Mouse (Mus musculus): ENCODE results near the gene L3mbtl1.

DNA sequence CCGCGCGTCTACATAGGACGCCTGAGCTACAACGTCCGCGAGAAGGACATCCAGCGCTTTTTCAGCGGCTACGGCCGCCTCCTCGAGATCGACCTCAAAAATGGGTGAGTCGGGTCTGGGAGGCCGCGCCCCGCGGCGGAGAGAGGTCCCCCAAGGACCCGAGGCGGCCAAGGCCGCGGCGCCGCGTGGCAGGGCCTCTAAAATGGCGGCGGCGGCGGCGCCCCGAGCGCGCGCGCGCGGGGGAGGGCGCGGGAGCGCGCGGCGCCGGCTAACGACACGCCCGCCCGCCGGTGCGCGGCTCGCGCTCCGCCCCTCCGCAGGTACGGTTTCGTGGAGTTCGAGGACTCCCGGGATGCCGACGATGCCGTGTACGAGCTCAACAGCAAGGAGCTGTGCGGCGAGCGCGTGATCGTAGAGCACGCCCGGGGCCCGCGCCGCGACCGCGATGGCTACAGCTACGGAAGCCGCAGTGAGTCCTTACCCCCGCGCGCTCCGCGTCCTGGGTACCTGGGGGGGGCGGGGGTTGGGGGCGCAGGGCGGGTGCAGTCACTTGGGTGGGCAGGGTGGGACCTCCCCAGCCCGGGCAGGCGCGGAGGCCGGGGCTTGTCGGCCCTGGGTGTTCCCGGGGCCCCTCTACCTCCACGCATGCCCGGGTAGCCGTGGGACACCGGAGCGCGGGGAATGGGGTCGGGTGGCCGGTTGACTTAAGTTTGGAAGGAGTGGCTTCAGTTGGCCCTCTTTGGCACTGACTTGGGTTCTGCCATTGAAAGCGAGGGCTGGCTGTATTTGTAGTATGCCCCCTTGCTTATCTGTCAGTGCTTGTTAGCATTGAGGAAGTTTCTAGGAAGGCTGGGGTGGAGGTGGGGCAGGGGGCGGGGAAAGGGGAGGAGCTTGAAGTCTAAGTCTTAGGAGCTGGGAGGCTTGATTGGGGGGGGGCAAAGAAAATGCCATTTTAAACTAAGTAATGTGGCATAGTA is 11.3 kb upstream of the L3mbtl1 start:
- no peak for TF ChIP-seq CTCF (IDR thresholded peaks at IDR 0.05; ENCODE audit: extremely low read depth, insufficient read length, insufficient replicate concordance, low read depth, low read length)
- TF ChIP-seq POLR2A (IDR thresholded peaks at IDR 0.05; ENCODE audit: low read depth, low read length), result no peak
